Mouse (Mus musculus) cerebellum, adult (tissue): ENCODE results near the gene 4933428G20Rik.

Experiments used
- ATAC-seq: cut with Nextera tagmentation; 2 replicates; pipeline ENCODE4 v1.9.2; 2017; ENCODE audit warnings: mild to moderate bottlenecking, moderate library complexity, mixed read lengths; ENCODE audit not compliant: insufficient number of reproducible peaks, low FRiP score, low TSS enrichment

4933428G20Rik gene

GRCm38 (mm10) chr11:97533653-97534052, 33.5 kb upstream of the 4933428G20Rik start:
- no peak for ATAC-seq

- ATAC-seq: no peak
Measured at GRCm38 (mm10) chr11:97532950-97533582, 32.9 kb upstream of the 4933428G20Rik start.

- no peak for ATAC-seq
Measured at GRCm38 (mm10) chr11:97532354-97532753, 32.2 kb upstream of the 4933428G20Rik start.

- ATAC-seq: peak; percentile 54; the same call in 1 of the 2 replicates
Measured at GRCm38 (mm10) chr11:97531381-97532260, 31.5 kb upstream of the 4933428G20Rik start.

- no peak for ATAC-seq
Measured at GRCm38 (mm10) chr11:97530961-97531360, 30.8 kb upstream of the 4933428G20Rik start.

GRCm38 (mm10) chr11:97530069-97530468, 29.9 kb upstream of the 4933428G20Rik start:
- ATAC-seq: no peak

GRCm38 (mm10) chr11:97528282-97528808, 28.2 kb upstream of the 4933428G20Rik start:
- ATAC-seq: no peak

GRCm38 (mm10) chr11:97525313-97525712, 25.2 kb upstream of the 4933428G20Rik start:
- no peak for ATAC-seq

GRCm38 (mm10) chr11:97524306-97524705, 24.2 kb upstream of the 4933428G20Rik start:
- ATAC-seq: no peak

GRCm38 (mm10) chr11:97523827-97524261, 23.7 kb upstream of the 4933428G20Rik start:
- peak; percentile 27; the same call in 1 of the 2 replicates for ATAC-seq

GRCm38 (mm10) chr11:97523107-97523506, 23.0 kb upstream of the 4933428G20Rik start:
- no peak for ATAC-seq

- no peak for ATAC-seq
Measured at GRCm38 (mm10) chr11:97521741-97522474, 21.8 kb upstream of the 4933428G20Rik start.

GRCm38 (mm10) chr11:97520541-97520940, 20.4 kb upstream of the 4933428G20Rik start:
- ATAC-seq: no peak

- ATAC-seq: no peak
Measured at GRCm38 (mm10) chr11:97513066-97513465, 12.9 kb upstream of the 4933428G20Rik start.

- no peak for ATAC-seq
Measured at GRCm38 (mm10) chr11:97512511-97512910, 12.4 kb upstream of the 4933428G20Rik start.

GRCm38 (mm10) chr11:97511661-97512369, 11.7 kb upstream of the 4933428G20Rik start:
- no peak for ATAC-seq

- ATAC-seq: no peak; the same call in 1 of the 2 replicates
Measured at GRCm38 (mm10) chr11:97510966-97511660, 11.0 kb upstream of the 4933428G20Rik start.

- ATAC-seq: no peak
Measured at GRCm38 (mm10) chr11:97509715-97510485, 9.8 kb upstream of the 4933428G20Rik start.
